Mouse (Mus musculus) heart, adult 18-20 months (tissue): ENCODE results near the gene Glce. TPM values are rescaled to one million over a fixed set of nuclear protein-coding genes. Genes with fewer than 3 reads are reported as not detected.

Experiments used
- DNase-seq, 2 experiments: peaks; one replicate each; pipeline ENCODE4 v3.0.0; 2021 to 2022; ENCODE audit warnings: mixed read lengths in 1 of 2
- microRNA-seq, 2 experiments: library from miRNA; unstranded; fragments of <30 nt; microRNA quantifications; one replicate each; pipeline ENCODE4 v1.2.0; 2022
- total RNA-seq, 2 experiments: library from RNA; stranded (reverse); gene quantifications; 2 replicates each; pipeline ENCODE4 v1.2.3; 2021

Gene Glce
- total RNA-seq, 2 experiments from 2014 or later = 8.1 to 10.9 TPM

- DNase-seq = peak; percentile 16 to 23
Measured at GRCm38 (mm10) chr9:62026600-62026999, 95.9 kb downstream of the Glce start, which contains the start of gene Paqr5. TSS of gene Paqr5 (minus strand) at chr9:62026856.

GRCm38 (mm10) chr9:62025056-62025455, 97.4 kb downstream of the Glce start:
- no peak for DNase-seq

GRCm38 (mm10) chr9:62023879-62024278, 98.6 kb downstream of the Glce start:
- DNase-seq = no peak

GRCm38 (mm10) chr9:62022961-62023680, 99.3 kb downstream of the Glce start:
- DNase-seq = no peak

GRCm38 (mm10) chr9:62021583-62022120, 100.8 kb downstream of the Glce start:
- DNase-seq = no peak

- DNase-seq = no peak
Measured at GRCm38 (mm10) chr9:62020259-62020658, 102.2 kb downstream of the Glce start.

GRCm38 (mm10) chr9:62018229-62019093, 104.0 kb downstream of the Glce start:
- DNase-seq = no peak

- no peak for DNase-seq
Measured at GRCm38 (mm10) chr9:62017329-62017728, 105.1 kb downstream of the Glce start.

- DNase-seq = no peak
Measured at GRCm38 (mm10) chr9:62015504-62015903, 107.0 kb downstream of the Glce start.

- DNase-seq = no peak
Measured at GRCm38 (mm10) chr9:62013316-62014097, 108.9 kb downstream of the Glce start.

- no peak for DNase-seq
Measured at GRCm38 (mm10) chr9:62008360-62008759, 114.1 kb downstream of the Glce start.

Small RNA genes lying within 50 kb of the gene (microRNA-seq; reads per million reads assigned to microRNA genes)
- gene Mir5133 = 1.9 to 3.0 reads per million in 2 experiments

Other genes starting within 250 kb of the Glce start
- 1,000 to 10,000 TPM; 1,497 to 1,660 TPM for gene Rplp1, start 208.1 kb downstream of the Glce start, total RNA-seq
- 1 to 10 TPM; 1.2 to 3.1 TPM for gene Kif23, start 175.9 kb downstream of the Glce start, total RNA-seq
- gene Paqr5, start 95.8 kb downstream of the Glce start, total RNA-seq = under 1 TPM in 1 of 2 experiments, not detected in 1; 0.18 TPM
- not detected for gene Spesp1, start 159.6 kb upstream of the Glce start, total RNA-seq
- 100 to 1,000 TPM; 180 to 184 TPM for gene Anp32a, start 218.6 kb upstream of the Glce start, total RNA-seq